ENCODE assay signal across 8 mouse cellular contexts in the genomic region with DNA sequence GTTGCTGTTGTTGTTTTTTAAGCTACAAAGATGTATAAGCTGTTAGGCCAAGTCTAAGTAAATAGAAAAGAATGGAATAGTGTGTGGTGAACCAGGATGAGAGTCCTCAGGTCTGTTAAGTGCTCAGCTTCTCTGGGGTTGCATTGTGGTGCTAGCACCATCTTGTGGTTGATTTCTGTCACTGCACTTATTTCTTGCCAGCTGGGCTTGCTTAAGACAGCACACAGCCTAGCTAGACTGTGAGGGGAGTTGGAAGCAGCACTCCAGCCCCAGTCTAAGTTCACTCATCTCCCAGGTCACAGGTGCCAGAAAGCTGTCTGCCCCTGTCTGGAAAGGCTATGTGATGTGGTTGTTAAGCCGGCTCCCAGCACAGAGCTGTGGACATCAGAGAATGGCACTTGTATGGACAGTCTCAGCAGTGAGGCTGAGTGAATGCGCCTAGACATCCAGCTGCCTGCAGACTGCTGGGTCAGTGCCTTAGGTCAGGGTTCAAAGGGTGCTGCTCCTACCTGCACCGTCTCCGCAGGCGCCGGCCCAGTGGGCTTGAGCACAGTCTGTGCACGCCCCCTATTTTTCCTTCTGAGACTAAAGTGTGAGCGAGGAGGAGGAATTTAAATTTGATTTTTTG. TPM values are rescaled to one million over a fixed set of nuclear protein-coding genes. Genes with fewer than 3 reads are reported as not detected.
DNase-seq lines count a peak whose midpoint lies in the region; ATAC-seq and TF ChIP-seq lines count a peak whose summit lies in the region.

No protein-coding gene starts in this region.

- peak; percentile 54 for DNase-seq in urinary bladder, postnatal 14 days (ENCODE audit: low spot score)
- DNase-seq in urinary bladder, adult 2 months (ENCODE audit: low spot score), result no peak
- DNase-seq in embryonic facial prominence, embryonic 10.5 days (ENCODE audit: low spot score), result peak; percentile 68
- DNase-seq in heart, adult 11 months, result peak; percentile 89
- DNase-seq in kidney, adult 11 months, result peak; percentile 57
- peak; percentile 45 for DNase-seq in left cerebral cortex, postnatal 4 days
- peak; percentile 28 to 53 for DNase-seq in spleen, adult 2 months (ENCODE audit: low read depth in 1 of 2, low spot score in 2 of 2)

- no peak overlapping the region for H3K27ac ChIP-seq in embryonic facial prominence, embryonic 10.5 days (replicated peaks)
- H3K27ac ChIP-seq in midbrain, embryonic 12.5 days (replicated peaks), result no peak overlapping the region
- H3K27ac ChIP-seq in spleen, adult 2 months (ENCODE audit: insufficient read depth, low read length), result no peak overlapping the region

- no peaks in the 10 kb centered on the region for H3K9me3 ChIP-seq in embryonic facial prominence, embryonic 10.5 days
- no peaks in the 10 kb centered on the region for H3K9me3 ChIP-seq in midbrain, embryonic 12.5 days

- peak; percentile 81 for ATAC-seq in midbrain, embryonic 12.5 days (ENCODE audit: low FRiP score, low read depth)

- WGBS in embryonic facial prominence, embryonic 10.5 days, result 87% methylated on average over 8 of the region's 8 CpGs
- WGBS in midbrain, embryonic 12.5 days, result 87% methylated on average over 8 of the region's 8 CpGs
- WGBS in spleen, adult 2 months, result 97% methylated on average over 8 of the region's 8 CpGs

- peak; percentile 66; the same call in 1 of the 2 replicates for TF ChIP-seq CTCF in spleen, adult 2 months (IDR thresholded peaks at IDR 0.05; ENCODE audit: extremely low read depth, insufficient read depth, insufficient read length, insufficient replicate concordance)

- no peak for TF ChIP-seq POLR2A in spleen, adult 2 months (IDR thresholded peaks at IDR 0.05; ENCODE audit: low read depth, low read length)

- intact Hi-C loops in left cerebral cortex, postnatal 4 days (cut with DNase I), result loop anchor here (5.0 to 10.0 kb wide), 2 partner anchors 800 to 922 kb away; no protein-coding TSS in a partner anchor

- H3K9ac ChIP-seq in midbrain, embryonic 12.5 days (replicated peaks), result no peak overlapping the region

- no peaks in the 10 kb centered on the region for H3K27me3 ChIP-seq in embryonic facial prominence, embryonic 10.5 days (replicated peaks; ENCODE audit: low read depth, poor library complexity, severe bottlenecking)
- H3K27me3 ChIP-seq in midbrain, embryonic 12.5 days, result no peaks in the 10 kb centered on the region
- no peaks in the 10 kb centered on the region for H3K27me3 ChIP-seq in spleen, adult 2 months (ENCODE audit: control insufficient read depth, insufficient read depth, low read length)

- H3K4me1 ChIP-seq in embryonic facial prominence, embryonic 10.5 days, result no peaks in the 10 kb centered on the region
- H3K4me1 ChIP-seq in midbrain, embryonic 12.5 days, result no peaks in the 10 kb centered on the region
- no peaks in the 10 kb centered on the region for H3K4me1 ChIP-seq in spleen, adult 2 months (ENCODE audit: control insufficient read depth, insufficient read depth, insufficient read length)

- H3K4me3 ChIP-seq in embryonic facial prominence, embryonic 10.5 days, result no peak overlapping the region
- H3K4me3 ChIP-seq in midbrain, embryonic 12.5 days, result no peak overlapping the region
- no peak overlapping the region for H3K4me3 ChIP-seq in spleen, adult 2 months (ENCODE audit: extremely low read depth, insufficient read depth, insufficient read length)

- peaks cover 37% of the 10 kb centered on the region for H3K36me3 ChIP-seq in embryonic facial prominence, embryonic 10.5 days (replicated peaks)
- peaks cover 37% of the 10 kb centered on the region for H3K36me3 ChIP-seq in midbrain, embryonic 12.5 days
- peaks cover 7% of the 10 kb centered on the region for H3K36me3 ChIP-seq in spleen, adult 2 months (ENCODE audit: control insufficient read depth, insufficient read depth, low read length)

- no peak overlapping the region for H3K4me2 ChIP-seq in midbrain, embryonic 12.5 days (replicated peaks)

RNA-seq across cellular contexts. Expression of a gene that starts 16.7 kb away (rescaled TPM):
- polyA plus RNA-seq in urinary bladder, adult 2 months (2012; rRNA removed), result 22.7 and 23.4 TPM in 2 replicates
- polyA plus RNA-seq in embryonic facial prominence, embryonic 10.5 days (2016; fragmentation: Nextera tagmentation; extraction: Ambion mirVana), result 30.6 and 31.2 TPM in 2 replicates
- 10 to 100 TPM; 49.6 to 50.2 TPM for total RNA-seq in left cerebral cortex, postnatal 4 days (2021)
- 34.1 TPM in 2 replicates for polyA plus RNA-seq in midbrain, embryonic 12.5 days (2016; fragmentation: Nextera tagmentation; extraction: Ambion mirVana)
- 7.0 and 8.0 TPM in 2 replicates for polyA plus RNA-seq in spleen, adult 2 months (2012; rRNA removed)

RNA-seq across cellular contexts. Expression of a gene that starts 16.9 kb away (rescaled TPM):
- polyA plus RNA-seq in urinary bladder, adult 2 months (2012; rRNA removed), result 29.3 and 33.3 TPM in 2 replicates
- polyA plus RNA-seq in embryonic facial prominence, embryonic 10.5 days (2016; fragmentation: Nextera tagmentation; extraction: Ambion mirVana), result 112 and 115 TPM in 2 replicates
- 10 to 100 TPM; 27.7 to 30.7 TPM for total RNA-seq in left cerebral cortex, postnatal 4 days (2021)
- 96.5 and 99.5 TPM in 2 replicates for polyA plus RNA-seq in midbrain, embryonic 12.5 days (2016; fragmentation: Nextera tagmentation; extraction: Ambion mirVana)
- polyA plus RNA-seq in spleen, adult 2 months (2012; rRNA removed), result 5.8 and 6.3 TPM in 2 replicates
